Mouse (Mus musculus) cortical plate, adult 2 months (tissue): Measurements from ENCODE around the gene Cox7a1. TPM values are rescaled to one million over a fixed set of nuclear protein-coding genes. Genes with fewer than 3 reads are reported as not detected.

Source experiments
- H3K27ac ChIP-seq: fragments of 200-500 bp; 2 replicates; pipeline ENCODE4 v1.5.1; 2012; ENCODE audit warnings: low read length, control low read depth, inconsistent platforms; ENCODE audit not compliant: insufficient read depth
- H3K4me1 ChIP-seq: fragments of 200-500 bp; 2 replicates; pipeline ENCODE4 v1.6.1; 2011; ENCODE audit warnings: low read length; ENCODE audit not compliant: control insufficient read depth, insufficient read depth
- H3K4me3 ChIP-seq: fragments of 200-500 bp; 2 replicates; pipeline ENCODE4 v1.5.1; 2011; ENCODE audit warnings: mild to moderate bottlenecking, low read length, control low read depth; ENCODE audit not compliant: insufficient read depth
- CTCF ChIP-seq: fragments of 200-500 bp; IDR thresholded peaks from 2 replicates; pipeline ENCODE4 v1.5.1; 2011; ENCODE audit warnings: mild to moderate bottlenecking, control low read depth, low read length; ENCODE audit not compliant: insufficient read depth; ENCODE audit errors: extremely low read depth
- POLR2A ChIP-seq: fragments of 200-500 bp; IDR thresholded peaks from 2 replicates; pipeline ENCODE4 v1.6.1; 2011; ENCODE audit warnings: mild to moderate bottlenecking, low read length, control low read depth; ENCODE audit not compliant: insufficient read depth; ENCODE audit errors: extremely low read depth
- polyA plus RNA-seq: library from polyadenylated mRNA; depleted of rRNA; stranded (reverse); fragments of >200 nt; gene quantifications from 2 replicates; pipeline ENCODE4 v1.2.3, GENCODE M21; 2012; rRNA removed

Gene Cox7a1
- polyA plus RNA-seq, result 7.4 TPM in 2 replicates

- no peaks in the 10 kb centered on the region for H3K4me1 ChIP-seq
- TF ChIP-seq POLR2A, result no peak
- no peak for TF ChIP-seq CTCF
- no peak within 1 kb of the TSS for H3K4me3 ChIP-seq
- H3K27ac ChIP-seq, result no peak within 1 kb of the TSS
Measured at GRCm38 (mm10) chr7:30183879-30184289, at the start of gene Cox7a1. TSS of gene Cox7a1 (plus strand) at chr7:30184144.

- no peak overlapping the region for H3K4me3 ChIP-seq
- H3K4me1 ChIP-seq, result peaks cover 1% of the 10 kb centered on the region; the same call in 1 of the 2 replicates
- no peak overlapping the region for H3K27ac ChIP-seq
- no peak for TF ChIP-seq CTCF
- no peak for TF ChIP-seq POLR2A
Measured at GRCm38 (mm10) chr7:30136826-30137225, 47.1 kb upstream of the Cox7a1 start.

GRCm38 (mm10) chr7:30143170-30143554 is 40.8 kb upstream of the Cox7a1 start:
- Histone ChIP-seq H3K4me1 (no peaks in the 10 kb centered on the region; the same call in 1 of the 2 replicates), H3K4me3 (peak overlapping the region; percentile 7), H3K27ac (no peak overlapping the region)
- TF ChIP-seq CTCF (no peak), POLR2A (no peak)

GRCm38 (mm10) chr7:30143555-30144209 is 40.3 kb upstream of the Cox7a1 start:
- peak overlapping the region; percentile 7 for H3K4me3 ChIP-seq
- TF ChIP-seq POLR2A, result no peak
- TF ChIP-seq CTCF, result no peak
- no peaks in the 10 kb centered on the region; the same call in 1 of the 2 replicates for H3K4me1 ChIP-seq
- no peak overlapping the region for H3K27ac ChIP-seq

- no peak for TF ChIP-seq CTCF
- no peak for TF ChIP-seq POLR2A
- Histone ChIP-seq H3K4me3 (no peak overlapping the region), H3K4me1 (no peaks in the 10 kb centered on the region; the same call in 1 of the 2 replicates), H3K27ac (no peak overlapping the region)
Measured at GRCm38 (mm10) chr7:30147011-30147410, 36.9 kb upstream of the Cox7a1 start.

GRCm38 (mm10) chr7:30154040-30154439 is 29.9 kb upstream of the Cox7a1 start:
- TF ChIP-seq POLR2A (no peak), CTCF (no peak)
- Histone ChIP-seq H3K4me3 (no peak overlapping the region), H3K27ac (no peak overlapping the region), H3K4me1 (no peaks in the 10 kb centered on the region)

- TF ChIP-seq POLR2A (no peak), CTCF (no peak)
- H3K27ac ChIP-seq, result no peak overlapping the region
- H3K4me3 ChIP-seq, result no peak overlapping the region
- no peaks in the 10 kb centered on the region for H3K4me1 ChIP-seq
Measured at GRCm38 (mm10) chr7:30155507-30155906, 28.4 kb upstream of the Cox7a1 start.

- no peak overlapping the region for H3K4me3 ChIP-seq
- TF ChIP-seq CTCF (peak; percentile 36), POLR2A (no peak)
- H3K27ac ChIP-seq, result no peak overlapping the region
- no peaks in the 10 kb centered on the region for H3K4me1 ChIP-seq
Measured at GRCm38 (mm10) chr7:30163113-30163512, 20.8 kb upstream of the Cox7a1 start.

- no peak overlapping the region for H3K4me3 ChIP-seq
- H3K4me1 ChIP-seq, result no peaks in the 10 kb centered on the region
- no peak overlapping the region for H3K27ac ChIP-seq
- TF ChIP-seq CTCF, result no peak
- no peak for TF ChIP-seq POLR2A
Measured at GRCm38 (mm10) chr7:30164745-30165144, 19.2 kb upstream of the Cox7a1 start.

GRCm38 (mm10) chr7:30168914-30169582 is 14.9 kb upstream of the Cox7a1 start:
- peak overlapping the region; percentile 63 for H3K4me3 ChIP-seq
- H3K27ac ChIP-seq, result peak overlapping the region; percentile 27; the same call in 1 of the 2 replicates

More at GRCm38 (mm10) chr7:30168914-30169582, 14.9 kb upstream of the Cox7a1 start:
- peaks cover 3% of the 10 kb centered on the region; the same call in 1 of the 2 replicates for H3K4me1 ChIP-seq
- TF ChIP-seq POLR2A, result no peak
